Comparison of ENCODE assay signal across 13 mouse cellular contexts in the genomic region with DNA sequence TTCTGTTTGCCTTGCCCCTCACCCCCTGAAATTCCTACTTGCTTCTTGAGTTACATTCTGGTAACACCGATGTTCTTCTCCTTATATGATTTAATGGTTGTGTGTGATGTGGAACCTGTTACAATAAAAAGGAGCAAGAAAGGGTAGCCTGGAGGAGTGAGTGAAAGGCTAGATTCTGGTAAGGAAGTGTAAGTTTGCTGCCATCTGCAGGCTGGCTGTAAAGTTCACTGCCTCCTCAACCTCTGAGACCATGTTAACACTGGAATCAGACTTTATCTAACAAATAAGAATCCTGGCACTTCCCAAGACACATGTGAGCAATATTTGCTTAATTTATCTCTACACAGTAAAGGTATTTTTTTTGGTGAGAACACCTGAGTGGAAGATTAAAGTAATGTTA.
A peak's percentile ranks its signal among the peaks of the same experiment; 100 is the strongest.
DNase-seq lines count a peak whose midpoint lies in the region; ATAC-seq and TF ChIP-seq lines count a peak whose summit lies in the region.
"Had no signal": no experiment of that assay in that cellular context is flagged by ENCODE, and none has a peak within 500 bp of the region (broad histone marks: within the 10 kb centered on the region; RNA-seq: fewer than 3 reads in every experiment).

No protein-coding gene starts in this region.

- H3K27me3 ChIP-seq in kidney, adult 2 months (replicated peaks; ENCODE audit: control insufficient read depth, insufficient read depth, low read length), result no peaks in the 10 kb centered on the region
- no peaks in the 10 kb centered on the region for H3K27me3 ChIP-seq in kidney, embryonic 16.5 days (ENCODE audit: insufficient read depth, low read length)
- H3K27me3 ChIP-seq in cerebellum, adult 2 months (ENCODE audit: control insufficient read depth, insufficient read depth, low read length), result no peaks in the 10 kb centered on the region
- H3K27me3 ChIP-seq: embryonic facial prominence, embryonic 13.5 days; heart, embryonic 13.5 days; megakaryocyte, embryonic 14.5 days; neural tube, embryonic 12.5 days had no signal

- no peak overlapping the region for H3K4me3 ChIP-seq in kidney, adult 2 months (ENCODE audit: insufficient read depth, low read depth, low read length)
- H3K4me3 ChIP-seq in kidney, embryonic 16.5 days (ENCODE audit: low read length), result no peak overlapping the region
- H3K4me3 ChIP-seq in cerebellum, adult 2 months (replicated peaks; ENCODE audit: insufficient read depth, low read depth, low read length), result no peak overlapping the region
- H3K4me3 ChIP-seq: embryonic facial prominence, embryonic 13.5 days; heart, embryonic 13.5 days; megakaryocyte, embryonic 14.5 days; neural tube, embryonic 12.5 days had no signal

- TF ChIP-seq CTCF in kidney, adult 2 months (conservative IDR thresholded peaks at IDR 0.05; ENCODE audit: insufficient read depth, insufficient read length, low read depth, low read length), result 0 out of 2 replicates have a peak, but pooled peaks have one; percentile 25
- no peak for TF ChIP-seq CTCF in cerebellum, adult 2 months (IDR thresholded peaks at IDR 0.05; ENCODE audit: borderline replicate concordance, insufficient read depth, low read depth, low read length)

- no peak overlapping the region for H3K4me2 ChIP-seq in kidney, embryonic 16.5 days (replicated peaks; ENCODE audit: low read depth, low read length)
- H3K4me2 ChIP-seq: embryonic facial prominence, embryonic 13.5 days; heart, embryonic 13.5 days; neural tube, embryonic 12.5 days had no signal

- H3K9ac ChIP-seq in kidney, embryonic 16.5 days (replicated peaks; ENCODE audit: low read length), result no peak overlapping the region
- H3K9ac ChIP-seq: embryonic facial prominence, embryonic 13.5 days; heart, embryonic 13.5 days; liver, embryonic 14.5 days; neural tube, embryonic 12.5 days had no signal

- no peak for DNase-seq in kidney, adult 2 months
- DNase-seq in 416B (ENCODE audit: low read depth) (peak; percentile 8), A20 (ENCODE audit: low read depth, low spot score) (peak; percentile 2)
- DNase-seq in forelimb bud, embryonic 11.5 days (ENCODE audit: low read depth, low spot score), result peak; percentile 43
- DNase-seq in thymus, postnatal 0 days (ENCODE audit: low spot score), result no peak
- no peak for DNase-seq in cerebellum, adult 2 months

- no peak for ATAC-seq in kidney, embryonic 16.5 days (ENCODE audit: low FRiP score, low TSS enrichment)
- ATAC-seq: activated CD4-positive, CD25-positive, alpha-beta regulatory T cell, adult 4 months had no signal

- H3K9me3 ChIP-seq in kidney, embryonic 16.5 days (ENCODE audit: low read length), result no peaks in the 10 kb centered on the region
- H3K9me3 ChIP-seq: embryonic facial prominence, embryonic 13.5 days; heart, embryonic 13.5 days; megakaryocyte, embryonic 14.5 days; neural tube, embryonic 12.5 days had no signal

- no peaks in the 10 kb centered on the region for H3K4me1 ChIP-seq in kidney, adult 2 months (ENCODE audit: control insufficient read depth, insufficient read depth, low read length)
- H3K4me1 ChIP-seq in kidney, embryonic 16.5 days (ENCODE audit: insufficient read depth, low read length), result no peaks in the 10 kb centered on the region
- H3K4me1 ChIP-seq in cerebellum, adult 2 months (ENCODE audit: control insufficient read depth, insufficient read depth, low read length), result no peaks in the 10 kb centered on the region
- H3K4me1 ChIP-seq: embryonic facial prominence, embryonic 13.5 days; heart, embryonic 13.5 days; megakaryocyte, embryonic 14.5 days; neural tube, embryonic 12.5 days had no signal

- TF ChIP-seq POLR2A in kidney, adult 2 months (IDR thresholded peaks at IDR 0.05; ENCODE audit: low read depth, low read length), result no peak
- no peak for TF ChIP-seq POLR2A in cerebellum, adult 2 months (IDR thresholded peaks at IDR 0.05; ENCODE audit: borderline replicate concordance, insufficient read depth, low read length)

- no peaks in the 10 kb centered on the region for H3K36me3 ChIP-seq in kidney, adult 2 months (ENCODE audit: control insufficient read depth, insufficient read depth, low read length)
- H3K36me3 ChIP-seq in kidney, embryonic 16.5 days (ENCODE audit: insufficient read depth, low read length), result no peaks in the 10 kb centered on the region
- H3K36me3 ChIP-seq: embryonic facial prominence, embryonic 13.5 days; heart, embryonic 13.5 days; neural tube, embryonic 12.5 days had no signal

- no peak overlapping the region for H3K27ac ChIP-seq in kidney, adult 2 months (ENCODE audit: insufficient read depth, low read depth, low read length)
- H3K27ac ChIP-seq in kidney, embryonic 16.5 days (ENCODE audit: low read length), result no peak overlapping the region
- H3K27ac ChIP-seq in cerebellum, adult 2 months (ENCODE audit: insufficient read depth, low read length), result no peak overlapping the region
- H3K27ac ChIP-seq: embryonic facial prominence, embryonic 13.5 days; heart, embryonic 13.5 days; liver, embryonic 14.5 days; neural tube, embryonic 12.5 days had no signal

- 17% methylated on average over 1 of the region's 1 CpGs for WGBS in kidney, adult 2 months
- WGBS in kidney, embryonic 16.5 days, result 24% methylated on average over 1 of the region's 1 CpGs
- 81% methylated on average over 1 of the region's 1 CpGs for WGBS in cerebellum, adult 2 months

Comparison
In these comparisons a context has a peak if more than half of its experiments do, and no peak if none do; other contexts are left out.
1. DNase-seq: peak in 416B (single experiment), A20 (single experiment) and forelimb bud, embryonic 11.5 days (single experiment); none in kidney, adult 2 months (single experiment), thymus, postnatal 0 days (single experiment) and cerebellum, adult 2 months (0 of 2).